Mouse (Mus musculus): ENCODE measurements around the gene Cwc27.

GRCm38 (mm10) chr13:104727681-104728080, 89.3 kb downstream of the Cwc27 start:
- no peak for TF ChIP-seq POLR2A (IDR thresholded peaks at IDR 0.05; ENCODE audit: extremely low read depth, insufficient read depth, low read length)
- TF ChIP-seq CTCF (IDR thresholded peaks at IDR 0.05; ENCODE audit: low read depth, low read length) = no peak

All from liver, adult 2 months (tissue).